Mouse (Mus musculus) cerebellum, adult 2 months (tissue): Measurements from ENCODE around the gene Pcif1. TPM values are rescaled to one million over a fixed set of nuclear protein-coding genes. Genes with fewer than 3 reads are reported as not detected.
"Not testable (repeated sequence)": the region's sequence is repeated elsewhere in the genome, so short reads cannot be mapped to it uniquely, and the experiment has no call there.

Source experiments
- DNase-seq, 2 experiments: peaks; one replicate each; pipeline ENCODE4 v3.0.0; 2021
- H3K27ac ChIP-seq: fragments of 200-500 bp; 2 replicates; pipeline ENCODE4 v1.5.1; 2012; ENCODE audit warnings: low read length, control low read depth, inconsistent platforms; ENCODE audit not compliant: insufficient read depth
- H3K27me3 ChIP-seq: fragments of 200-500 bp; 2 replicates; pipeline ENCODE4 v1.6.1; 2012; ENCODE audit warnings: inconsistent platforms, mild to moderate bottlenecking, low read length, moderate library complexity; ENCODE audit not compliant: control insufficient read depth, insufficient read depth
- H3K4me1 ChIP-seq: fragments of 200-500 bp; 2 replicates; pipeline ENCODE4 v1.6.1; 2011; ENCODE audit warnings: low read length; ENCODE audit not compliant: control insufficient read depth, insufficient read depth
- H3K4me3 ChIP-seq: fragments of 200-500 bp; replicated peaks from 2 replicates; pipeline ENCODE3; 2011; ENCODE audit warnings: mild to moderate bottlenecking, low read depth, low read length, control low read depth; ENCODE audit not compliant: insufficient read depth
- CTCF ChIP-seq: fragments of 200-500 bp; IDR thresholded peaks from 2 replicates; pipeline ENCODE4 v1.5.1; 2011; ENCODE audit warnings: low read depth, mild to moderate bottlenecking, control low read depth, low read length, moderate library complexity, borderline replicate concordance; ENCODE audit not compliant: insufficient read depth
- POLR2A ChIP-seq: fragments of 200-500 bp; IDR thresholded peaks from 2 replicates; pipeline ENCODE4 v1.6.1; 2011; ENCODE audit warnings: low read length, control low read depth, borderline replicate concordance; ENCODE audit not compliant: insufficient read depth
- WGBS: fragments of 180-500 bp; shearing (Covaris S2); methylation state at CpG from one replicate; pipeline ENCODE4 v1.1.7; 2018; 5-methylcytosine and 5-hydroxymethylcytosine counted together
- polyA plus RNA-seq: library from polyadenylated mRNA; depleted of rRNA; stranded (reverse); fragments of >200 nt; gene quantifications from 2 replicates; pipeline ENCODE4 v1.2.3, GENCODE M21; 2012

Pcif1 gene
- polyA plus RNA-seq, 1 experiment = 54.9 TPM

DNA sequence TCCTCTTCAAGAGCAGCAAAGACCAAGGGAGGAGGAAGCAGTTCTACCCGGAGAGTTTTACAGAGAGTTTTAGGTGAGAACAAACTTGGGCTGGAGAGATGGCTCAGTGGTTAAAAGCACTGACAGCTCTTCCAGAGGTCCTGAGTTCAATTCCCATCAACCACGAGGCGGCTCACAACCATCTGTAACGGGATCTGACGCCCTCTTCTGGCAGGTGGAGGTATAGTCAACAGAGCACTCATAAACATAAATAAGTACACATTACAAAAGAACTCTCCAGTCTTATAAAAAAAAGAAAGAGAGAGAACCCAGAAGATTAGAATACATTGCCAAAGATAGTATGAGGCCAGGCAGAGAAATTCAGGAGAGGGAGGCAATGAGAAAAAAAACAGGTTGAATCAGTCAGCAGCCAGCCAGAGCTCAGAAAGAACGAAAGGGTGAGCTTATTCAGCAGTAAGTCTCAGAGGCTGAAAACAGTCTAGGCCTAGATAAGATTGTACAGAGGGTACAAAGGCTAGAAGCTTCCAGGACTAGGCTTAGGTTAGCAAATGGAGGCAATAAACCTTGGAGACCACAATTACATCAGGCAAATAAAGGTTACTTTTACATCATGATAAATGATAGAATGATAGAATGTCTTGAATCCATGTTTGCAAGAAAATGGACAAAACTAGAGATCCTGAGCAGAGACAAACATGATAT lies 7.4 kb upstream of the Pcif1 start:
- Histone ChIP-seq H3K27ac (no peak overlapping the region), H3K27me3 (no peaks in the 10 kb centered on the region), H3K4me3 (no peak overlapping the region), H3K4me1 (no peaks in the 10 kb centered on the region)
- no peak for TF ChIP-seq CTCF
- TF ChIP-seq POLR2A = no peak
- DNase-seq = no peak
- WGBS = 51% methylated on average over 6 of the region's 6 CpGs

DNA sequence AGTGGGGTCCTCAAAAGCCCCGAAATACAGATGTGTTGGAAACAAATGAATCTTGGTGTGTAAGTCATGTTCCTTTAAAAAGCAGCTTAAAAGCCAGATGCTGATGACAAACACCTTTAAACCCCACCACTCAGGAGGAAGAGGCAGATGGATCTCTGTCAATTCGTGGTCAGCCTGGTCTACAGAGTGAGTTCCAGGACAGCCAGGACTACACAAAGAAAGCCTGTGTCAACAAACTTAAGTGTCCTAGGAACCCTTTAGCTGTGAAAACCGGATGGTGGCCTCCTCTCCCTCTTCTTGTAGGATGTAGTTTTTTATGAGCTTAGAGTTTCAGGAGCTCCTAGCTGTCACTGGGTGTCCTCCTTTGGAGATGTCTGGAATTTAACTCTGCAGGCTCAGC lies 5.5 kb upstream of the Pcif1 start:
- WGBS = 64% methylated on average over 3 of the region's 3 CpGs
- DNase-seq = no peak
- no peak overlapping the region for H3K27ac ChIP-seq
- no peak overlapping the region for H3K4me3 ChIP-seq
- TF ChIP-seq POLR2A (no peak), CTCF (no peak)
- H3K4me1 ChIP-seq = no peaks in the 10 kb centered on the region
- H3K27me3 ChIP-seq = no peaks in the 10 kb centered on the region

DNA sequence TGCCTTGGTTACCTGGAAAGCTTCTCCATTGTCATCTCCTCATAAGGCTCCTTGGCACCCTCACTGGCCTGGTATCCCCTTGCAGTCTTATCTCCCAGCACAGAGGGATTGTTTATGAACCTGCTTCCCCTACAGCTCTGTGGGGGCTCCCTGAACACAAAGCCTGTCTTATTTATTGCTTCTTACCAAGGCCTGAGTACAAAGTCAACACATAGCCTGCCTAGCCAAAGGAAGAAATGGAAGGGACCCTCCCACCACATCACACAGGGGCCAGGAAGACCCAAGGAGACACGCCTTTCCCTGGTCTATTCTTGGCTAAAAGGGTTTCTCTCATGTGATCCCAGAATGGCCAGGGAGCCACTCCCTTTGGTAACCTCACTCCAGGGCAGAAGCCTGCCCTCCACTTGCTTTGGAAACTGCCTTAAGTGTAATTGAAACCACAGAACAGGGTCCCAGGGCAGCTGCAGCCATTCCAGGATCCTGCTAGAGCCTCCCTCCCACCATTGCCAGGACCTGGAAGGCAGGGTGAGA lies 4.8 kb upstream of the Pcif1 start:
- no peak for DNase-seq
- H3K27me3 ChIP-seq = no peaks in the 10 kb centered on the region
- peak overlapping the region; percentile 11; the same call in 1 of the 2 replicates for H3K27ac ChIP-seq
- H3K4me1 ChIP-seq = no peaks in the 10 kb centered on the region
- TF ChIP-seq POLR2A (no peak), CTCF (no peak)
- 39% methylated on average over 1 of the region's 1 CpGs for WGBS
- no peak overlapping the region for H3K4me3 ChIP-seq

DNA sequence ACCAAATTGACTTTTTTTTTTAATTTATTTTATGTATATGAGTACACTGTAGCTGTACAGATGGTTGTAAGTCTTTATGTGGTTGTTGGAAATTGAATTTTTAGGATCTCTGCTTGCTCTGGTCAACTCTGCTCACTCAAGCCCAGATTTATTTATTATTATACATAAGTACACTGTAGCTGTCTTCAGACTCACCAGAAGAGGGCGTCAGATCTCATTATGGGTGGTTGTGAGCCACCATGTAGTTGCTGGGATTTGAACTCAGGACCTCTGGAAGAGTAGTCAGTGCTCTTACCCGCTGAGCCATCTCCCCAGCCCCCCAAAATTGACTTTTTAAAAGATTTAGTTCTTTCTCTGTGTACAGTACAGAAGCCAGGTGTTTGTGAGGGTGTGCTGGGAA lies 3.5 kb upstream of the Pcif1 start:
- not testable (repeated sequence) for DNase-seq, H3K27ac ChIP-seq, H3K4me3 ChIP-seq, H3K27me3 ChIP-seq, H3K4me1 ChIP-seq
- WGBS = 45% methylated on average over 2 of the region's 2 CpGs

DNA sequence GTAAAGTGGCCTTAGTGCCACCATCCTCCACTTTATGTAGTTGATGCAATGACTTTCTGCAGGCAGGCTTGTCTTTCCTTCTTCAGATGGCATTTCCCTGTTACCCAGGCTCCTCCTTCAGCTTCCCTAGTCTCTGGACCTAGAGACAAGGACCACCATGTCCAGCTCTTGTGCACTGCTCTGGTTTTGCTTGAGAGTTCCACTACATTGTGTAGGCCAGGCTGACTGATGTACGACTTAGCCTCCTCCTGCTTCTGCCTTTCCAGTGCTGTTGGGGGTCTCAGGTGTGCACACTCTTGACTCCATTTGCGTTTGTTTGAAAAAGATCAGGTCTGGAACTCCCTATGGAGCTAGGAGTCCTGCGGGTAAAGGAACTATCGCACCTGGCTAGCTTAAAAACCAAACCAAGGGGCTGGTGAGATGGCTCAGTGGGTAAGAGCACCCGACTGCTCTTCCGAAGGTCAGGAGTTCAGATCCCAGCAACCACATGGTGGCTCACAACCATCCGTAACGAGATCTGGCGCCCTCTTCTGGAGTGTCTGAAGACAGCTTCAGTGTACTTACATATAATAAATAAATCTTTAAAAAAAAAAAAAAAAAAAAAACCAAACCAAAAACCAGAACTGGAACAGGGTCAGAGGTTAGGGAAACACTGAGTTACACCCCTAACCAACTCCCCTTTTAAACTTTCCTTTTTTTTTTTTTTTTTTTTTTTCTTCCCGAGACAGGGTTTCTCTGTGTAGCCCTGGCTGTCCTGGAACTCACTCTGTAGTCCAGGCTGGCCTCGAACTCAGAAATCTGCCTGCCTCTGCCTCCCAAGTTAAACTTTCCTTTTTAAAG lies 1.5 kb upstream of the Pcif1 start:
- not testable (repeated sequence) for H3K27me3 ChIP-seq, H3K4me3 ChIP-seq, H3K27ac ChIP-seq, H3K4me1 ChIP-seq
- DNase-seq = peak in 1 of 2 experiments; percentile 20
- WGBS = 70% methylated on average over 11 of the region's 11 CpGs

DNA sequence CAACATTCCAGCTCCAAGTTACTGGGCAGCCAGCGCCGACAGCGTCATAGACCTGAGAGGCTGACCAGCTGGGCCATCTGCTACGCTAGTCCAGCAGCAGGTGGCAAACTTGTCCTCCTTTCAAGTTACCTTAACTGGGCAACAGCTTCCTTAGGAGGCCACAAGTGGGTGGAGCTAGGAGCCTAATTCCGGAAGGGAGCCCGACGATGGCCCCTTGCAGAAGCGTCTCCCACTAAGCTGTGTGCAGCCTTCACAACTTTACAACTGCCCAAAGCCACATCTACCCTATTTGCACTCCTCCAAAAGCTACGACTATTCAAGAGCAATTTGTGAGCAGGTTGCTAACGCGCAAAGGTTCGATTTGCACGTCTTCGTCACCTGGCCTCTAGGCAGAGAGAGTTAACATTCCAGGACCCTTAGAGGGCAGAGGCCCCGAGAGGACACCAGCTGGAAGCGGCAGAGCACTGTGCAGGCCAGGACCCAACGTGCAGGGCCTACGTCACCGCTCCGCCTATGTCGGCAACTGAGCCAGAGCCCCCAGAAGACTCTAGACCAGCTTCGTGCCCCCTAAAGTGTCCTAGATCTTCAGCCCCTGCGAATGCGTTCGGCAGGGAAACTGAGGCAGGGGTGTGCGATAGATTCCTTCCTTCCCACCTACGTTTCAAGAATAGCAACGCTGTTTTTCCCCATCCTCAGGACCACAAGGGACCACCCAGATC lies 436 bp upstream of the Pcif1 start:
- Histone ChIP-seq H3K4me1 (peaks cover 6% of the 10 kb centered on the region; the same call in 1 of the 2 replicates), H3K27ac (peak overlapping the region; percentile 81), H3K4me3 (peak overlapping the region; percentile 74), H3K27me3 (no peaks in the 10 kb centered on the region)
- under 1% methylated on average over 28 of the region's 28 CpGs for WGBS
- peak; percentile 24; the same call in 1 of the 2 replicates for TF ChIP-seq POLR2A
- TF ChIP-seq CTCF = peak; percentile 9; the same call in 1 of the 2 replicates
- DNase-seq = peak; percentile 75 to 82

DNA sequence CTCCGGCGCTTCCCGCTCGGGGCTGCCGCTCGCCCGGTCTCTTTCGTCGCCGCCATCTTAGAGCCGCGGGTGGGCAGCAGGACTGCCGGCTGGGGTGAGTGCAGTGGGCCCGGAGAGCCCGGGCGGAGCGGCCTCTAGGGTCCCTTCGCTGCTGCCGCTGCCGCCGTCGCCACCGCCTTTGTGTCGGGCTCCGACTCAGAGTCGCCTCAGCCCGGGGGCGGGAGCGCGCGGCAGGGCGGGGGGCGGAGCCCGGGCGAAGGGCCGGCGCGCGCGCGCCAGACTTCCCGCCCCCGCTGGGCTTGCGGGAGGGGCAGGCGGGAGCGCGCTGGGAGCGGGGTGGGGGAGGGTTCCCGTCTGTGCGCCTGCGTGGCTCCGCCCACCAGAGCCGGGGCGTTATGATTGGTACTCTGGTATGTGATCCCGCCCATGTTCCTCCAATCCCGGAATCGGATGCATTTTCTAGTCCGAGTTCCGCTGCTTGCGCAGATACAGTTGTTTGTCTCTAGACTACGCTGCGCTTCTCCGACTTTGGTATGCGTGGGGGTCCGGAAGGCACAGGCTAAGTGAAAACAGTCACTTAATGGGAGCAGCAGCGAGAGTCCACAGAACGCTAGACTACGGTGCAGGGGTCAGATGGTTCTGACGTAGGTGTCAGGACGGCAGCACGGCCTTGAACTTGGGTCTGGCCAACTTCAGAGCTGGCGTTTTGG lies 619 bp downstream of the Pcif1 start:
- TF ChIP-seq POLR2A (peak; percentile 90; the same call in 1 of the 2 replicates), CTCF (no peak)
- under 1% methylated on average over 72 of the region's 72 CpGs for WGBS
- H3K27ac ChIP-seq = peak overlapping the region; percentile 96
- peaks cover 6% of the 10 kb centered on the region; the same call in 1 of the 2 replicates for H3K4me1 ChIP-seq
- peak; percentile 94 to 95 for DNase-seq
- H3K27me3 ChIP-seq = no peaks in the 10 kb centered on the region
- peak overlapping the region; percentile 99 for H3K4me3 ChIP-seq
